Mouse (Mus musculus) stomach, postnatal 0 days (tissue): ENCODE results near the gene Ppan. TPM values are rescaled to one million over a fixed set of nuclear protein-coding genes. Genes with fewer than 3 reads are reported as not detected.

ENCODE experiments used
- ATAC-seq: fragments of 200-750 bp; cut with Nextera tagmentation; 2 replicates; pipeline ENCODE4 v1.8.0; 2017; ENCODE audit not compliant: low FRiP score, low TSS enrichment
- DNase-seq: peaks from one replicate; pipeline ENCODE4 v3.0.0-alpha.2; 2016; ENCODE audit warnings: low spot score
- H3K27ac ChIP-seq: fragments of 300-500 bp; sonication (generic); replicated peaks from 2 replicates; pipeline ENCODE4 v1.5.1; 2014; ENCODE audit warnings: mild to moderate bottlenecking, control low read depth
- H3K27me3 ChIP-seq: fragments of 300-500 bp; sonication (generic); 2 replicates; pipeline ENCODE4 v1.6.1; 2014; ENCODE audit warnings: low read length; ENCODE audit not compliant: control insufficient read depth, insufficient read depth
- H3K36me3 ChIP-seq: fragments of 300-500 bp; sonication (generic); 2 replicates; pipeline ENCODE4 v1.6.1; 2014; ENCODE audit warnings: low read length, mixed read lengths; ENCODE audit not compliant: control insufficient read depth, insufficient read depth
- H3K4me1 ChIP-seq: fragments of 300-500 bp; sonication (generic); replicated peaks from 2 replicates; pipeline ENCODE4 v1.6.1; 2014; ENCODE audit warnings: antibody characterized with exemption; ENCODE audit not compliant: control insufficient read depth, insufficient read depth
- H3K4me2 ChIP-seq: fragments of 300-500 bp; sonication (generic); replicated peaks from 2 replicates; pipeline ENCODE4 v1.6.1; 2014; ENCODE audit warnings: low read depth, mild to moderate bottlenecking, control low read depth, moderate library complexity
- H3K4me3 ChIP-seq: fragments of 300-500 bp; sonication (generic); 2 replicates; pipeline ENCODE4 v1.5.1; 2014; ENCODE audit warnings: low read depth, low read length, control low read depth
- H3K9ac ChIP-seq: fragments of 300-500 bp; sonication (generic); 2 replicates; pipeline ENCODE4 v1.6.1; 2014; ENCODE audit warnings: mild to moderate bottlenecking, low read length, control low read depth, mixed read lengths
- H3K9me3 ChIP-seq: fragments of 300-500 bp; sonication (generic); 2 replicates; pipeline ENCODE4 v1.6.1; 2016; ENCODE audit warnings: low read length; ENCODE audit not compliant: control insufficient read depth
- CTCF ChIP-seq: IDR thresholded peaks from 2 replicates; pipeline ENCODE4 v1.5.1; 2016; ENCODE audit warnings: antibody characterized with exemption, low read depth, mild to moderate bottlenecking, moderate library complexity
- EP300 ChIP-seq: optimal IDR thresholded peaks from 2 replicates; pipeline ENCODE3; 2016; ENCODE audit warnings: antibody characterized with exemption
- WGBS: fragments of 180-500 bp; shearing (Covaris S2); extraction: QIAGEN DNeasy Blood & Tissue Kit; methylation state at CpG from one replicate; pipeline ENCODE4 v1.1.7; 2014; 5-methylcytosine and 5-hydroxymethylcytosine counted together
- polyA plus RNA-seq: library from polyadenylated mRNA; unstranded; fragments of >200 nt; fragmentation: Nextera tagmentation; extraction: Ambion mirVana; gene quantifications from 2 replicates; pipeline ENCODE4 v1.2.1, GENCODE M21; 2015

The Ppan gene
- polyA plus RNA-seq, 1 experiment from 2014 or later: 32.4 TPM

GRCm38 (mm10) chr9:20892104-20892653, 4.2 kb downstream of the Ppan start:
- 48% methylated on average over 5 of the region's 5 CpGs for WGBS

GRCm38 (mm10) chr9:20893069-20893468, 5.1 kb downstream of the Ppan start:
- Histone ChIP-seq H3K4me1 (peaks cover 4% of the 10 kb centered on the region; the same call in 1 of the 2 replicates), H3K27ac (no peak overlapping the region), H3K27me3 (no peaks in the 10 kb centered on the region), H3K36me3 (peaks cover 48% of the 10 kb centered on the region), H3K4me2 (no peak overlapping the region), H3K9ac (no peak overlapping the region), H3K9me3 (no peaks in the 10 kb centered on the region), H3K4me3 (no peak overlapping the region)
- ATAC-seq (no peak), DNase-seq (no peak)
- TF ChIP-seq CTCF (no peak), EP300 (no peak)
- 63% methylated on average over 5 of the region's 5 CpGs for WGBS

More at GRCm38 (mm10) chr9:20892104-20892653, 4.2 kb downstream of the Ppan start:
- H3K9ac ChIP-seq: no peak overlapping the region
- no peaks in the 10 kb centered on the region; the same call in 1 of the 2 replicates for H3K4me1 ChIP-seq
- no peaks in the 10 kb centered on the region for H3K27me3 ChIP-seq
- ATAC-seq (no peak), DNase-seq (no peak)
- no peak for TF ChIP-seq CTCF
- H3K9me3 ChIP-seq: no peaks in the 10 kb centered on the region
- H3K36me3 ChIP-seq: peaks cover 48% of the 10 kb centered on the region
- H3K27ac ChIP-seq: no peak overlapping the region
- no peak overlapping the region for H3K4me3 ChIP-seq
- no peak overlapping the region for H3K4me2 ChIP-seq

GRCm38 (mm10) chr9:20893590-20894343, 5.8 kb downstream of the Ppan start:
- Histone ChIP-seq H3K4me2 (no peak overlapping the region), H3K9me3 (no peaks in the 10 kb centered on the region), H3K9ac (no peak overlapping the region), H3K4me3 (no peak overlapping the region), H3K27ac (no peak overlapping the region), H3K27me3 (no peaks in the 10 kb centered on the region), H3K36me3 (peaks cover 48% of the 10 kb centered on the region), H3K4me1 (peaks cover 4% of the 10 kb centered on the region; the same call in 1 of the 2 replicates)
- ATAC-seq (no peak), DNase-seq (no peak)
- WGBS: 78% methylated on average over 13 of the region's 13 CpGs
- TF ChIP-seq EP300 (no peak), CTCF (no peak)

- no peaks in the 10 kb centered on the region for H3K9me3 ChIP-seq
- H3K4me3 ChIP-seq: no peak overlapping the region
- no peak for TF ChIP-seq CTCF
- DNase-seq: no peak
- peaks cover 44% of the 10 kb centered on the region for H3K36me3 ChIP-seq
- H3K9ac ChIP-seq: no peak overlapping the region
- ATAC-seq: no peak
- H3K4me2 ChIP-seq: no peak overlapping the region
- H3K27me3 ChIP-seq: no peaks in the 10 kb centered on the region
- WGBS: 84% methylated on average over 15 of the region's 15 CpGs
- H3K4me1 ChIP-seq: 0 out of 2 replicates have a peak, but pooled peaks cover 4% of the 10 kb centered on the region
- H3K27ac ChIP-seq: no peak overlapping the region
These were observed 6.7 kb downstream of the Ppan start for GRCm38 (mm10) chr9:20894629-20895028.

- ATAC-seq: no peak
- peaks cover 38% of the 10 kb centered on the region for H3K36me3 ChIP-seq
- 89% methylated on average over 9 of the region's 9 CpGs for WGBS
These were observed 7.4 kb downstream of the Ppan start for GRCm38 (mm10) chr9:20895382-20895781.

More at GRCm38 (mm10) chr9:20895382-20895781, 7.4 kb downstream of the Ppan start:
- no peaks in the 10 kb centered on the region for H3K9me3 ChIP-seq
- 0 out of 2 replicates have a peak, but pooled peaks cover 4% of the 10 kb centered on the region for H3K4me1 ChIP-seq
- no peak overlapping the region for H3K27ac ChIP-seq
- H3K27me3 ChIP-seq: no peaks in the 10 kb centered on the region
- no peak for TF ChIP-seq EP300
- TF ChIP-seq CTCF: no peak
- no peak overlapping the region for H3K9ac ChIP-seq
- no peak overlapping the region for H3K4me3 ChIP-seq
- H3K4me2 ChIP-seq: no peak overlapping the region
- DNase-seq: no peak
